ENCODE assay signal across 8 mouse cellular contexts in the genomic region with DNA sequence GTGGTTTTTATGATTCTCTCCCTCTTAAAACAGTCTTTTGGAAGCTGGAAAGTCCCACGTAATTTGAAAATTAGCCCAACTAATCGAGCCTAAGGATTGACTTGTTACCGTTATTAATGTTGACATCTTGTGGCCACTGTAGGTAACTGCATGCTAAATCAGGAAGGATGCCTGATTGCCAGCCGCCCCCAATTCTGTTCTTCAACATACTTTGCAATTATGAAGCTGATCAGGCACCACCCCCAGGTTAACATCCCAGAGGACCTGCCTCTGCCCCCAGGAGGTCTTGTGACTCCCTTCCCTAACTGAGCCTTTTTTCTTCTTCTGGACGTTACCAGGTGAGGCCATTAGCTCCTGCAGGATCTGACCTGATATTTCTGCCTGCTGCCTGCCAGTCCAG. TPM values are rescaled to one million over a fixed set of nuclear protein-coding genes. Genes with fewer than 3 reads are reported as not detected.
DNase-seq lines count a peak whose midpoint lies in the region; ATAC-seq and TF ChIP-seq lines count a peak whose summit lies in the region.

No protein-coding gene starts in this region.

- peak; percentile 30 for DNase-seq in left cerebral cortex, adult 11 months (ENCODE audit: low spot score)
- no peak for DNase-seq in left cerebral cortex, adult 8-10 months (ENCODE audit: low spot score in 2 of 2)
- DNase-seq in brain, embryonic 14.5 days (ENCODE audit: low read depth), result peak; percentile 57
- DNase-seq in heart, postnatal 10 days, result peak; percentile 45 to 63
- peak; percentile 21 to 31 for DNase-seq in left cerebral cortex, postnatal 25 days (ENCODE audit: low spot score in 2 of 2)
- DNase-seq in testis, postnatal 14 days (ENCODE audit: low spot score), result peak; percentile 12
- DNase-seq in spleen, postnatal 14 days (ENCODE audit: low spot score in 2 of 2), result no peak

- intact Hi-C loops in heart, postnatal 10 days (cut with DNase I), result loop anchor here (1.0 to 2.0 kb wide), 3 partner anchors 78 to 206 kb away; no protein-coding TSS in a partner anchor
- intact Hi-C loops in left cerebral cortex, postnatal 25 days (cut with DNase I), result loop anchor here (2.0 to 5.0 kb wide), 3 partner anchors 77 to 207 kb away; no protein-coding TSS in a partner anchor

- no peak for TF ChIP-seq POLR2A in brain, embryonic 14.5 days (IDR thresholded peaks at IDR 0.05; ENCODE audit: borderline replicate concordance, extremely low read depth, insufficient read depth, insufficient read length, poor library complexity, severe bottlenecking)

- TF ChIP-seq CTCF in brain, embryonic 14.5 days (IDR thresholded peaks at IDR 0.05; ENCODE audit: borderline replicate concordance, extremely low read depth, insufficient read depth, insufficient read length), result peak; percentile 57; the same call in 1 of the 2 replicates

- ATAC-seq in CD4-positive, CD25-positive, alpha-beta regulatory T cell, adult 4 months, result peak; percentile 66

RNA-seq across cellular contexts. Expression of a gene that starts 20.0 kb away (rescaled TPM):
- total RNA-seq in left cerebral cortex, adult 8-10 months (2022), result 1 to 10 TPM in 3 of 4 experiments, under 1 TPM in 1; 0.66 to 1.9 (median 1.4) TPM
- not detected for polyA plus RNA-seq in CD4-positive, CD25-positive, alpha-beta regulatory T cell, adult 4 months (2017; shearing (Covaris generic))
- polyA plus RNA-seq in brain, embryonic 14.5 days (2012; rRNA removed), result 0.45 and 0.52 TPM in 2 replicates
- not detected for total RNA-seq in heart, postnatal 10 days (2021)
- under 1 TPM; 0.25 to 0.80 TPM for total RNA-seq in left cerebral cortex, postnatal 25 days (2021)

RNA-seq across cellular contexts. Expression of a gene that starts 29.2 kb away (rescaled TPM):
- 1 to 10 TPM; 2.3 to 4.0 (median 2.8) TPM for total RNA-seq in left cerebral cortex, adult 8-10 months (2022)
- 100 to 1,000 TPM; 307 to 504 TPM for polyA plus RNA-seq in CD4-positive, CD25-positive, alpha-beta regulatory T cell, adult 4 months (2017; shearing (Covaris generic))
- 0.82 and 1.2 TPM in 2 replicates for polyA plus RNA-seq in brain, embryonic 14.5 days (2012; rRNA removed)
- total RNA-seq in heart, postnatal 10 days (2021), result 10 to 100 TPM in 1 of 2 experiments, 1 to 10 TPM in 1; 8.1 to 11.1 TPM
- total RNA-seq in left cerebral cortex, postnatal 25 days (2021), result 1 to 10 TPM; 1.9 to 2.7 TPM

Comparison
In these comparisons a context has a peak if more than half of its experiments do, and no peak if none do; other contexts are left out.
1. DNase-seq: peak in left cerebral cortex, adult 11 months (single experiment), brain, embryonic 14.5 days (single experiment), heart, postnatal 10 days (2 of 2), left cerebral cortex, postnatal 25 days (2 of 2) and testis, postnatal 14 days (single experiment); none in left cerebral cortex, adult 8-10 months (0 of 2) and spleen, postnatal 14 days (0 of 2).